Mouse (Mus musculus): ENCODE data around the gene Glt8d2. TPM values are rescaled to one million over a fixed set of nuclear protein-coding genes. Genes with fewer than 3 reads are reported as not detected.
"Not testable (repeated sequence)": the region's sequence is repeated elsewhere in the genome, so short reads cannot be mapped to it uniquely, and the experiment has no call there.

Glt8d2 gene
- total RNA-seq, 2 experiments from 2014 or later = 1.0 TPM; not detected in 1

DNA sequence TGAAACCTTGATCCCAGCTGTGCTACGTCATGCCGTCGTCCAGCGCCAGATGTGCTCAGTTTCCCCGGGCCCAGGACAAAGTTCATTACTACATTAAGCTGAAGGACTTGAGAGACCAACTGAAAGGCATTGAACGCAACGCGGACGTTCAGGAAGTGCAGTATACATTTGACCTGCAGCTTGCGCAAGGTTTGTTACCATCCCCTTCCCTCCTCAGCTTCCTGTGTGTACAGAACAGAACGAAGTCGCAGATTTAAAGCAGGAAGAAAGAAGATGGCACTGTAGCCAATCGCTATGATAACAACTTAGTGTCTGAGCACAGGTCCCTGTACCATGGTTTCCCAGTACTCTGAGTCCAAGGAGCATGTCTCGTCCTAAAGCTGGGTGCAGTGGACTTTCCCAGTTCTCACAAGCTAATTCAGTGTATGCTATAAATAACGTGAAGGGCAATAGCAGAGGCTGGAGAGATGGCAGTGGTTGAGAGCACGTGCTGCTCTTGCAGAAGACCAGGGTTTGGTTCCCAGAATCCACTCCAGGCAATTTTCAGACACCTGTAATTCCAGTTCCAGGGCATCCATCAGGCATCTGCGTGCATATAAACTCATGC is 43.1 kb downstream of the Glt8d2 start:
- ATAC-seq (ENCODE audit: poor library complexity, severe bottlenecking) = peak; percentile 97

DNA sequence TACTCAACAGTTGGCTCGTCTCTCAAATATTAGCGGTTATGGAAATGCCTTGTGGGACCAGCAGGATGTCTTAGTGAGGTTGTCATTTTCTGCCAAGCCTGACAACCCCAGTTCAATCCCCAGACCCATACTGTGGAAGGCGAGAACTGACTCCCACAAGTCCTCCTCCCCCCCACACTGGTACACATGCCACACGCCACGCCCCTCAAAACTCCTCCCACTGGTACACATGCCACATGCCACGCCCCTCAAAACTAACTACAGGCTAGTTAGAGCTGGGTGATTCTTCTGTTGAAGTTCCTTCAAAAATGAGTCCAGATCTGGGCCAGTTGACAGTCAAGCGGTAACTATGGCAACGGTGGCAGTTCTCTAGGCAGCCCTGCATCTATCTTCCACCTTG is 44.4 kb downstream of the Glt8d2 start:
- no peak for ATAC-seq (ENCODE audit: poor library complexity, severe bottlenecking)

DNA sequence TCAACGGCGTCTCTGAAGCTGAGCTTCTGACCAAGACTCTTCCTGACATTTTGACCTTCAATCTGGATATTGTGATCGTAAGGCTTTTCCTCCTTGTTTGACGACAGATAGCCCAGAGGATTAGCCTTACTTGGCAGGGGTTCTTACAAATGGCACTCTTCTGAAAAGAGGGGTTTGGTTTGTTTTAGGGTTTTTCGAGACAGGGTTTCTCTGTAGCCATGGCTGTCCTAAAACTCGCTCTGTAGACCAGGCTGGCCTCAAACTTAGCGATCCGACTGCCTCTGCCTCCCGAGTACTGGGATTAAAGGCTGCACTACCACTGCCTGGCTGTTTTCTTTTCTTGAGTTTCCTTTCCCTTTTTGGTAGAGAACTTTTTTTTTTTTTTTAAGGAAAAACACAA is 49.0 kb downstream of the Glt8d2 start:
- no peak for ATAC-seq (ENCODE audit: poor library complexity, severe bottlenecking)

DNA sequence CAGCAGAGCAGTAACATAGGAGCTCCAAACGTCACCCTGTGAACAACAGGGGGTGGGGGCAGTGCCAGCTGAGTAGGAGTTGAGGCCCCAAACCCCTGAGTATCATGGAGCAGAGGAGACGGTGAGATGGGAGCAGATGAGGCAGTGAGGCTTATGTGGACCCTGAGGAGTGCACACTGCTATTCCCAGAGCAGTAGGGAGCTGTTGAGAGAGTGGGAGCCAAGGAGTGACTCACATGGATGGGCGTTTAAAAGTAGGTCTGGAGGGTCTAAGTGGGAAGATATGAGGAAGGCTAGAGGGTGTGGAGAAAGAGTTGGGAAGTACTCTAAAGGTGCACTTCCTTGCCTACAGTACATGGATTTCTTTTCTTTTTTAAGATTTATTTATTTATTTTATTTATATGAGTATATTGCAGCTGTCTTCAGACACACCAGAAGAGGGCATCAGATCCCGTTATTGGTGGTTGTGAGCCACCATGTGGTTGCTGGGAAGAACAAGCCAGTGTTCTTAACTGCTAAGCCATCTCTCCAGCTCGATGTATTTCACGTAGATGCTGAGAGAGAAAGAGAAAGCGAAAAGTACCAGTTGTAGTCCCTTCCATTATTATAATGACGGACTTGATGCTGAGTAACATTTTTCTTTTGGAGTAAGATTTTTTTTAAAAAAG is 51.3 kb downstream of the Glt8d2 start:
- ATAC-seq (ENCODE audit: poor library complexity, severe bottlenecking) = no peak

DNA sequence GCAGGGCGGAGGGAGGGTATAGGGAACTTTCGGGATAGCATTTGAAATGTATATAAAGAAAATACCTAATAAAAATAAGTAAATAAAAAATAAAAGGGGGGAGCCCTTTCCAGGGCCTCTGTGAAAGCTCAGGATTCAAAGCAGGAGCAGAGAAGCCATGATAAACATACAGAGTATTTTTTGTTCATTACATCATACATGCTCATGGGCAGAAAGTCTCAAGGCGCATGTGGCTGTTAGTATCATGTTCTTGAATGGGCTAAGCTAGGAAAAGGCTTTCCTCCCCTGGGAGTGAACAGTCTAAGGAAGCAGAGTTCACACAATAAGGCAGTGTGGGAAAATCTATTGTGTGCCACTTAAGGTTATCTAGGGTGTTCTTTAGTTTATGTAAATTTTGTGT is 54.1 kb downstream of the Glt8d2 start:
- ATAC-seq (ENCODE audit: poor library complexity, severe bottlenecking) = no peak

DNA sequence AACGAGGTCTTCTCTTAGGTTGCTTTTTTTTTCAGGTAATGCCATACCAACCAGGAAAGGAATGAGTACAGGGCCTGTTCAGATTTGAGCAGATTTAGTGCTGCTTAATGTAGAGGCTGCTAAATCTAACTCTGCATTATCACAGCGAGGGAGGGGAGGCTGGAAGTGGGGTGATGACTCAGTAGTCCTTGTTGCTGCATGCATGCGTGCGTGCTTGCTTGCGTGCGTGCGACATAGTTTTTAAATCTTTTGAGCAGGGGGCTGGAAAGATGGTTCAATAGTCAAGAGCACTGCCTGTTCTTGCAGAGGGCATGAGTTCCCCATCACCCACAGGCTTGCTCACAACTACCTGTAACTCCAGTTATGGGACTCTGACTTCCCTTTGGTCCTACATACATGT is 56.1 kb downstream of the Glt8d2 start:
- no peak for ATAC-seq (ENCODE audit: poor library complexity, severe bottlenecking)

DNA sequence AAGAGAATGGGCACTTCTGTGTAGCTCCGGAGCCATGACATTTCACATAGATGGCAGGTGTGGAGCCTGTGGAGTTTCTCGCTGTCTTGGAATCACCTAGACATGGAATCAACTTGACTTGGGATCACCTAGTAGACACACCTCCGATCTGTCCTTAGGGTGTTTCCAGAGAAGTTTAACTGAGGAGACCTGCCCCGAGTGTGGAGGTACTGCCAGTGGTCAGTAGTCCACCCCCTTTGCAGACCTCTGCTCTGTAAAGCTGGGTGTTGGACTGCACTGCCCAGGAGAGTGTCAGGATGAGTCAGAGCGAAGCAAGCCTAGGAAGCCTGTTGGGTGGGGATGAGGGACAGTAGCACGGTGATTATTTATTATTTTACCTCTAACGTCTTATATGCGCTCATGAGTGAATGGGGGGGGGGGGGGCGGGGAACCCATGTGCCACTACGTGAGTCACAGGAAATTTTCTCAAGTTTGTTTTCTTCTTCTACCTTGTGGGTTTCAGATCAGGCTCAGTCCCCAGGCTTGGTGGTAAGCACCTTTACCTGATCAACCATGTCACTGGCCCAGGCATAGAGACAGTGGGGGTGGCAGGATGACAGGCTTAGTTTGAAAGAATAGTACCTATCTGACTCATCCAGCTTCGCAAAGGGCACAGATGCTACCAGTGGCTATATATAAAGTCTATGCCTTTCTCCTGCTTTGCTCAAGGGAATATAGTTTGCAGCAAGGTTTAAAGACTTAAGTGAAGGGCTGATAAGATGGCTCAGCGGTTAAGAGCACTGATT is 57.8 kb downstream of the Glt8d2 start:
- no peak for ATAC-seq (ENCODE audit: poor library complexity, severe bottlenecking)

DNA sequence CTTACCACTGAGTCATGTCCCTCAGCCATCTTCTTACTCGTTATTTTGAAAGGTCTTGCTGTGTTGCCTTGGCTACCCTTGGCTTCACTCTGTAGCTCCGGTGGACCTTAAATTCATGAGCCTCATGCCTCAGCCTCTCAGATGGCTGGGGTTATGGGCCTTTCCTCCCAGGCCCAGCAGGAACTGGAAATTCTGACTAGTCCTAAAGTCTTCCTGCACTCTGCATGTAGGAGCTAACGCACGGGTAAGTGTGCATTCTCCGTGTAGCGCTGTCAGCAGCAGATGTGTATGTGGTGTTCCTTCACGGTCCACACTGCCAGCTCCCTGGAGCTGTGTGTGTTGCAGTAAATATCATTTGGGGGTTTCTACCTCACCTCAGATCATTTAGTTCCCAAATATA is 59.3 kb downstream of the Glt8d2 start:
- no peak for ATAC-seq (ENCODE audit: poor library complexity, severe bottlenecking)

DNA sequence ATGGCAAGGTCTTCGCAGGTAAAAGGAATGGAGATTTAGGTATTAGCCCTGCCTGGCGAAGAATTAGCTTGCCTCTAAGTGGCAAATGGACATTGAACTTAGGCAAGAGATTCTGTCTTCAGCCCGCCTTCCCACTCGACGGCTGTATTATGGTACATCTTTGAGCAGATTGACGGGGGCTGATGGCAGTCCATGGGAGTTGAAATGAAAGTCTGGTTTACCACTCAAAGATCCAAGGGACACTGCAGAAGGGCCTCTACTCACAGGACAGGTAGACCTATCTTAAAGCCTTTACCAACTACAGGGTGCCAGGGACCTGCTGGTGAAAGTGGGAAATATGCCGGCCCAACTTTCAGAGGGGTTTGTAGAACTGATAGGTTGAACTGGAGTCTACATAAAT is 60.0 kb downstream of the Glt8d2 start:
- ATAC-seq (ENCODE audit: poor library complexity, severe bottlenecking) = no peak

DNA sequence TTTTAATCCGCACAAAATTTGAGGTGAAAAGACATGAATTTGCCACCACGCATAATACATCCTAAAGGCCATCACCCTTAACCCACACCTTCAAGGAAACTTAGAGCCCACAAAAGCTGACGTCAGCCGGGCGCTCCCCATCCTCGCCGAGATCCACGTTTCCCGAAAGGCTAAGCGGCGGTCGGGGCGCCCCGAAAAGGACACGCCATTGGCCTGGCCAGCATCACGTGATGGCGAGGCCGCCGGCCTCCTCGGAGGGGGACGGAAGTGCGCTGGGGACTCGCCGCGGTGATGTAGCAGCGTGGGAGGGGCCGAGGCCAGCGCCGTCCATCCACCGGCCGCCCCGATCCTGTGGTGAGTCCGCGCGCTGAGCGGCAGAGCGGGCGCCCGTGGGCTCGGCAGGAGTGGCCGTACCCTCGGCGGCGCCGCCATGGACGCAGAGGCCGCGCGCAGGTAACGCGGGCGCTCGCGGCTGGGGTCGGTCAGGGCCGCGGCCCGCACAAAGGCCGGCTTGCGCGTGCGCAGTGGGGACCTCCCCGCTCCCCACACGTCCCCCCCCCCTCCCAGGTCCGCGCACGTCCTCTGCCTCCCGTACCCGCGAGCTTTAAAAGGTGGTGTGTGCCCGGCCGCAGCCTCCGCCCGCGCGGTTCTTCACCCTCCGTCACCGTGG is 60.7 kb downstream of the Glt8d2 start, which contains the start of gene Tdg:
Gene Tdg, plus strand, starts transcription at position 243 of the 670 bp plus-strand sequence.
- peak; percentile 93 for ATAC-seq (ENCODE audit: poor library complexity, severe bottlenecking)

DNA sequence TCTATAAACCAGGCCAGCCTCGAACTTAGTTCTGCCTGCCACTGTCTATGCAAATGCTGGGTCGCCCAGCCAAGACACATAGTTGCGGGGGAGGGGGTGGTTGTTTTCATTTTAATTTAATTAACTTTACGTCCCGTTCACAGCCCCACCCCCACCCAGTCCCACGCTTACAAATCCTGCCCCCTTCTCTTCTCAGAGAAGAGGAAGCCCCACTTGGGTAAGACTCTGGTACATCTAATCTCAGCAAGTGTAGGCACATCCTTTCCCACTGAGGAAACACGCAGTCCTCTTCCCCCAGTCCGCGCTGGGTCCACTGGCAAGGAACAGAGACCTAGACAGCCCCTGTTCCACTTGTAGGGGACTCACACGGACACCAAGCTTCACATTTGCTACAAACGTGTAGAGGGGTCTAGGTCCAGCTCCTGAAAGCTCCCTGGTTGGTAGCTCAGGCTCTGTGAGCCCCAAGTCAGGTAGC is 61.3 kb downstream of the Glt8d2 start:
- peak; percentile 59 for ATAC-seq (ENCODE audit: poor library complexity, severe bottlenecking)

DNA sequence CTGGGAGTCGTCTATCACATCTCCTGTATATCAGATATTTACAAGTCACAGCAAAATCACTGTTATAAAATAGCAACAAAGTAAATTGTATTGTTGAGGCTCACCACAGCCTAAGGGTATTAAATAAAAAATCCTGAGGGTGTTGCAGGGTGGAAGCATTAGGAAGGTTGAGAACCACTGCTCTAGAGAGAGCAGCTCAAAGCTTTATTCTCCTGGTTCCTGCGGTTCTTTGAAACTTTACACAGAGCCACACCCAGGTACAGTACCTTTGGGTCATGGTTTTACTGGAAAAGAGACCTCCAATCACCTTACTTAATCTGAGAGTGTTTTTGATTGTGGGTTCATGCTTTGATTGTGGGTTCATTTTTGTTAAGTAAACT is 66.9 kb downstream of the Glt8d2 start:
- not testable (repeated sequence) for ATAC-seq (ENCODE audit: poor library complexity, severe bottlenecking)

DNA sequence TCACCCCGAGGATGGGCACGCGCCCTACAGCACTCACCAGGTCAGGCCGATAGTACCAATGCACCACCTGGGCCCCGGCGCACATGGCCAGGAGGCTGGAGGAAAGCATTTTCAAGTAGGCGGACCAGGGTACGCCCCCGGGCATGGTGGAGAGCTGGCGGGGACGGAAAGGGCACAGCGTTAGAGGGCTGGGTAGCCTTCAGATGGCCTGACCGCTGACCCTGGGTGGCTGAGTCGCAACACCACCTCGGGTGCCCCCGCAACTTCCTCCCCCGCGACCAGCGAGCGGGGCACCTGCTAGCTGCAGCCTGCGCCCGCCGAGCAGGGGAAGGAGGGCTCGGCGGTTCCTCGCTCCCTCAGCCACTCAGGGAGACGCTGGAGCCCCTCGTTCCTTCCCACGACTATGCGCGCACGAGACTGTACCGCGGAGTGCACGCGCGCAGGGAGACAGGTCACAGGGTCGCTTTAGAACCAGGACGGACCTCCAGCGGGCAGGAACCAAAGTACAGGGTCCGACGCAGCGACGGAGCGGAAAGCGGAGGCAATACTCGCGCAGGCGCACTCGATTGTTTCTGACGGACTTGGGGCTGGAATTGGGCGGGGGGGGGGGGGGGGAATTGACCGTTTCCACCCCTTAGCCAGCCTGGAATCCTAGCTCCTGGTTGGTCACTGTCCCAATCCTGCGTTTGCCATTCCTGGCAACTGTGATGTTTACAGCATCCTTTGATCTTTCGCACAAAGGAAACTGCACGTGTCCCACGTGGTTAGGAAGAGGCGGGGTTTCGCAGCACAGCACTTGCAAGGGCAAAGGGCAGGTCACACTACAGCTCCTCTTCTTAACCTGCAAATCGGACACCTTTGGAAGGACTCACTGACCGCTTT is 67.5 kb downstream of the Glt8d2 start, which contains the start of gene 1190007I07Rik:
Gene 1190007I07Rik, minus strand, starts transcription at position 558 of the 882 bp plus-strand sequence.
- ATAC-seq (ENCODE audit: poor library complexity, severe bottlenecking) = peak; percentile 89

DNA sequence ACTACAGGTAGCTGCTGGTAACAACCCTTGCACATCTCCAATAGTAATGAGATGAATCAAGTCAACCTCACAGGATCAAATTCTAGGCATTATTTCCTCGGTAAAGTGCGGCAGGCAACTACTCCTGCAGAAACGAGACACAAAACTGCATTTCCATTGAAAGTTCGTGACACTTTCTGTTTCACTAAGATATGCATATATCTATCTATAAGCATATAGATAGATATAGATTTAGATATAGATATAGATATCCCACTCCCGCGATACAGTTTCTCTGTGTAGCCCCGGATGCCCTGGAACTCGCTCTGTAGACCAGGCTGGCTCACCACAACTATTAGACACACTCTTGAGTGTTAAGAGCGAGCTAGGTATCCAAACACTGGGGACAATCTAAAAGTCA is 68.2 kb downstream of the Glt8d2 start:
- ATAC-seq (ENCODE audit: poor library complexity, severe bottlenecking) = no peak

Other genes starting within 250 kb of the Glt8d2 start
- gene Gm1553, start 198.0 kb downstream of the Glt8d2 start, total RNA-seq (2015) = not detected in 2 replicates
- not detected in 2 replicates for gene Gm1553, start 198.0 kb downstream of the Glt8d2 start, total RNA-seq (2017)
- 13.0 and 14.1 TPM in 2 replicates for gene 1190007I07Rik, start 67.4 kb downstream of the Glt8d2 start, total RNA-seq (2015)
- 17.5 and 19.6 TPM in 2 replicates for gene 1190007I07Rik, start 67.4 kb downstream of the Glt8d2 start, total RNA-seq (2017)
- gene Tdg, start 60.8 kb downstream of the Glt8d2 start, total RNA-seq (2015) = 28.5 and 28.8 TPM in 2 replicates
- gene Tdg, start 60.8 kb downstream of the Glt8d2 start, total RNA-seq (2017) = 55.9 and 83.8 TPM in 2 replicates
- gene Hcfc2, start 5.5 kb upstream of the Glt8d2 start, total RNA-seq (2015) = 15.6 and 20.9 TPM in 2 replicates
- gene Hcfc2, start 5.5 kb upstream of the Glt8d2 start, total RNA-seq (2017) = 22.1 and 32.8 TPM in 2 replicates
- 34.9 and 48.3 TPM in 2 replicates for gene Nfyb, start 73.5 kb upstream of the Glt8d2 start, total RNA-seq (2015)
- 71.7 and 77.4 TPM in 2 replicates for gene Nfyb, start 73.5 kb upstream of the Glt8d2 start, total RNA-seq (2017)
- gene Txnrd1, start 143.3 kb upstream of the Glt8d2 start, total RNA-seq (2015) = 26.2 and 29.6 TPM in 2 replicates
- gene Txnrd1, start 143.3 kb upstream of the Glt8d2 start, total RNA-seq (2017) = 59.5 and 73.9 TPM in 2 replicates
- 0.25 and 2.7 TPM in 2 replicates for gene Eid3, start 176.0 kb upstream of the Glt8d2 start, total RNA-seq (2015)
- 1.8 and 3.6 TPM in 2 replicates for gene Eid3, start 176.0 kb upstream of the Glt8d2 start, total RNA-seq (2017)

Data from megakaryocyte, adult 5-6 weeks (primary cell).